Mouse (Mus musculus): ENCODE results near the gene Herpud1.

DNA sequence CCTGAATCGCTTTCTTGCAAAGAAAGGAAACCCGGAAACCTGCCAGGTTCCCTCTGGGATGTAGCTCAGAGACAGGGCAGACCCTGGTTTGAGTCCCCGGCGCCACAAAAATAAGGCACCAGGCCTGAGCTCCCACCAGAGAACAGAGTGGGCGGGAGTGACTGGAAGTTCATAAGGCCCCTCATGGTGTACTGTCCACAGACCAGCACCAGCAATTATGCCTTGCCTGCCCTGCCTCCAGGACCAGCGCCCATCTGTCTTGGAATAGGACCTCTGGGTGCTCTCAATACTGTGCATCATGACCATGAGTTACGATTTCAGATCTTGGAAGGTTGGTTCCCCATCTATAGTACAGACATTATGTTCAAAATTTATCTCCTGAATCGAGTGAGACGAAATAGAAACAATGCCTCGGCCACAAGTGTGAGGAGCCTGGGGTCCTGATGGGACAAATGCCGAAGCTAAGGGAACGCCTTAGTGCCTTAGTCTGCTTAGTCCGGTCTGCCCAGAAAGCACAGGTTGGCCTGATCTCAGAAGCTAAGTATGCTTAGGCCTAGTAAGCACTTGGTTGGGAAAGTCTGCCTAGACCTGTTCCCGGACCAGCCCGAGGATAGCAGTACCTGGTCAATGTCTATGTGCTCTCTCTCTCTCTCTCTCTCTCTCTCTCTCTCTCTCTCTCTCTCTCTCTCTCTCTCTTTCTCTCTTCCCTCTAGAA, 49.3 kb downstream of the Herpud1 start:
- TF ChIP-seq POLR2A (IDR thresholded peaks at IDR 0.05; ENCODE audit: insufficient read depth, low read depth, low read length), result no peak
- TF ChIP-seq CTCF (IDR thresholded peaks at IDR 0.05), result no peak
